Mouse (Mus musculus) lung, postnatal 0 days (tissue): ENCODE data around the gene Olfr313.

Source experiments
- CTCF ChIP-seq: IDR thresholded peaks from 2 replicates; pipeline ENCODE4 v1.5.1; 2016; ENCODE audit warnings: antibody characterized with exemption, mild to moderate bottlenecking
- EP300 ChIP-seq: IDR thresholded peaks from 2 replicates; pipeline ENCODE4 v1.6.1; 2016; ENCODE audit warnings: antibody characterized with exemption, mild to moderate bottlenecking, control low read depth

DNA sequence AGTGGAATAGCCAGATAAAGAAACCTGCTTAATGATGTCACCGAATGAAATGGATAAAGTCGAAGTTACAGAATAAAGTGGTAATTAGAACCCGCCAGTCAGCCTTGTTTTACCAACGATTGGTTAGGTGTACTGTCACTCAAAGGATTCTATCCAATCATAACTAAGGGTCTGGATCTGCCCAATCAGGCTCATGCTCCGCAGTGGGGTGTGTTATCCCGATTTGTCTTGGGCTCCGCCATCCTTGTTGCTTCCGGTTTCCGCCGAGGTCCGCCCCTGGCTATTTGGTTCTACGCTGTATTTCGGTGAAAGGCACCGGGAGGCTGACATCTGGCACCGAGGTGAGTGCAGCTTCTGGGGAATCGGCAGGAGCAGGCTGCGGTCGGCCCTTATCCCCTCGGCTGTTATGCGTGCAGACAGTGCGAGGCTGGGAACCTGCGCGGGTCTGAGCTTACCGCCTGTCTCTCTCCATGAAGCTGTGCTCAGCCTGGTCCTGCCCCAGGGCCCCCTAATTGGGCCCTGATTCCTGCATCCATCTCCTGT is 32.2 kb downstream of the Olfr313 start, which contains the start of gene Gm12258:
- TF ChIP-seq CTCF (no peak), EP300 (peak; percentile 7; the same call in 1 of the 2 replicates)
